Mouse (Mus musculus) testis, postnatal 14 days (tissue): ENCODE measurements around the gene Racgap1.
A peak's percentile ranks its signal among the peaks of the same experiment; 100 is the strongest.

ENCODE experiments used
- DNase-seq: peaks from one replicate; pipeline ENCODE4 v3.0.0; 2021; ENCODE audit warnings: low spot score

Gene Racgap1

GRCm38 (mm10) chr15:99618595-99618994 lies 32.9 kb downstream of the Racgap1 start:
- DNase-seq: no peak

DNA sequence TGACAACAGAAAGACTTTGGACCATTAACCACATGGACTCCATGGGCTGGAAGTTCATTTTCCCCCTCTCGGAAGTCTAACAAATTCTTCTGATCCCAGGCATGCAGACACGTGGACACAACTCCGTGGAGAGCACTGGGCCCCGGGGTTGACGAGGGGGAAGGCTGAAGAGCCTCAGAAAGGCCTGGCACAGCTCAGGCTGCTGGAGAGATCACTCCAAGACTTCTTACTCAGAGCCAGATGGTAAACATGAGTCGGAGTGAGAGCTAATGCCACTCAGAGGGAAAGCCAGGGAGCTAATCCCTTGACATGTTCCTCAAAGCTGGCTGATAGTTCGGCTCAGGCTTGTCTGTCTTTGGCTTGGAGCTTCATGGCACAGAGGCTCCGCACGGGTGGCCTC lies 36.2 kb downstream of the Racgap1 start:
- DNase-seq: no peak

- no peak for DNase-seq
Observed at GRCm38 (mm10) chr15:99614753-99615152, 36.7 kb downstream of the Racgap1 start.

DNA sequence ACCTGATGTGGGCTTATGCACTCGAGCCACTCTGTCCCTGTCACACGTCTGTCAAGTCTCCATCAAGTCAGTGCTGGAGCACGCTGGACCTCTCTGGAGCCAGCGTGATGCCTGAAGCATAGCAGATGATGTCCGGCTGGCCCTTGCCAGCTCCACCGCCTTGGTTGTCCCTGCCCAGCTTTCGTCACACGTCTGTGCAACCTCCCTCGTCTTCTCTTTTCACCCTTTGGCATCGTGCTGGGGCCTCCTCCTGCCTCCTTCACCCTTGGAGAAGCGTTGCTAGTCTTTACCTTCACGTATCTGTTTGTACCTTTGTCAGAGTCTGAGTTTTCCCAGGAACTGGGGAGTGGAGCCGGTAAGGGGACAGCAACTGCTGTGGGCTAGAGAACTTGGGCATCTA lies 37.2 kb downstream of the Racgap1 start:
- no peak for DNase-seq

DNA sequence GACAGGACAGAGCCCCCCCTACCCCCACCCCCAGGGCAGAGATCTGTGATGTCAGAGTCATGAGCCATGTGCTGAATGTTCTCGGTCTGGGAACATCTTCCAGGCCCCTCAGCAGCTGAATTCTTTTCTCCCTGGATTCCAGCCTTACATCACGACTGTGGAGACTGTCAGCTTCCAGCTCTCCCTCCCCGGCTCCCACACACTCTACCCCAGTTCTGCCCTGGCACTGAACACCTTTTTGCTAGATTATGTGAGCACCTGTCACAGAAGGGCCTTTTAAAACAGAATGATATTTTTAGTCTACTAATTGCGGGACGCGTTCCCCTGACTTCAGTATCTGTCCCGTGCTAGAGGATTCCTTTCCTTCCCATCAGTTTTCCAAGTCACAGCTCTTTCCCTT lies 39.9 kb downstream of the Racgap1 start:
- DNase-seq: no peak

DNA sequence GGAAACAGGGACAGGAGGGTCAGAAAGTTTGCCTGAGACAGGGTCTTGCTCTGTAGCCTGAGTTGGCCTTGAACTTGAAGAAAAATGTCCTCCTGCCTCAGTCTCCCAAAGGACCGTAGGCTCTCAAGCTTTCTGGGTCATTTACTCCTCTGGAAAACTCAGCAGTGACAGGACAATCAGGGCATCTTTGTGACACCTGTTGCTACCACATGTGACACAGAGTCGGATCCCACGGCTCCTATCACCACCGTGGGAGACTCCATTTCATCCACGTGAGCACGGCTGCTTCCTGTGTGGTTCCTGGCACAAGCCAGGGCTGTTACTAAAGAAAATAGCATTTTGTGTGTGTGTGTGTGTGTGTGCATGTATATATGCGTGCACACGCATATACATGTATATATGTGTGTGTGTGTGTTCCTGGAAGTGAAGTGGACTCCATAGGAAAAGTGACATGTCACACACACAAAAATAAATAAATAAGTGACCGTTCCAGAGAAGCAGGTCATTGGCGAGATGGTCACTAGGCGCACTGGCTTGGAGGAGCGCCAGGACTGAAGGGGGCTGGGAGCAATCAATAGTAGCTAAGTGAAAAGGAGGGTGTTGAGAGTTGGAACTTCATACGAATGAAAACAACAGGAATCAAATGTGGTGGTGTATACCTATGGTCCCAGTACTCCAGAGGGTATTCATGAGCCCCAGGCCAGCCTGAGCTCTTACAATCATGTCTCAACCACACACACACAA lies 42.9 kb downstream of the Racgap1 start:
- no peak for DNase-seq

DNA sequence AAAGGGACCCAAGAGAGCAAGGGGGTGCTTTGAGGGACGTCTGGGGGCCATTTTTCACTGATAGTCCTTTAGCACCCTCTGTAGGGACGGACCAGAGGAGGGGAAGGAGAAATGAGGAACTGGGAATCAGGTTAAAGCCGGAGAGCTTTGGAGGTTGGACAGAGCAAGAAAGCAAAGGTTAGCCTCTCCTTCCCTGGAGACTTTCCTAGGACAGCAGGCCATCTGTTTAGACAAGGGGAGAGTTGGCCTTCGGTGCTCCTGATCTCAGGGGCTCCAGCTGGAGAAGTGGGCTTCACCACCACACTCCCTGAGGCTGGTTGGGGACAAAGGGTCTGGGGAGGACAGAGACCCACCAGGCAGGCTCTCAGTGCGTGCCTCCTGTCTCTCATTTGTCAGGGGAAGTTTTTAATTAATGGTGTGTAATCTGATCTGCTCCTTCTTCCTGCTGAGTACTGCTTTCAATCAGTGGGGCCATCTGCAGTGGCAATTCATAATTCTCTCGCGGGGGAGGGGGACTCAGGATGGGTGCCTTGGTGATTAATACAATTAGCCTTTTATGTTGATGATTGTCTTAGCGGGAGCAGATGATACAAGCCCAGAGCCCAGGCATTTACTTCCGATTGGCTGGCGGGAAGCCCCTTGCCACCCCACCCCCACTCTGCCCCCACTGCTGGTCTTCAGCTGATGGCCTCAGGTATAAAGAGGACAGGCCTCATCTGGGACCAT lies 43.9 kb downstream of the Racgap1 start:
- DNase-seq: no peak

- no peak for DNase-seq
Observed at GRCm38 (mm10) chr15:99606515-99606914, 44.9 kb downstream of the Racgap1 start.

GRCm38 (mm10) chr15:99605595-99605994 lies 45.9 kb downstream of the Racgap1 start:
- DNase-seq: no peak

DNA sequence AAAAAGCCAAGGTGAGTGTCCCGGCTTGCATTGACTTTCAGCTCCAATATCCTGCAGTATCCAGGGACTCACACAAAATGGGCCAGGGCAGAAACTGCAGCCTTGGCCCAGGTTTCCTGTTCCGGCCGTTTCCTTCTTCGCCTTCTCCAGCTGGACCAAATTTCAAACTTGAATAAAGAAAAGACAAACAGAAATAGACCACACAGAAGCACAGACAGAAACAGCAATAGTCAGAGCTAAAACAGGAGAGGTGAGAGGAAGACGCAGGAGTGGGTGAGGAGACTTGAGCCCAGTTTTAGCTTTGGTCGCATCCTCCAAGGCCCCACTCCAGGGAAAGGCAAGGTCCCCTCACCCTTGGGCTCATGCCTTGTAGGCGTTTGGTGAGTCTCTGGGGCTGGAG lies 48.2 kb downstream of the Racgap1 start:
- no peak for DNase-seq

GRCm38 (mm10) chr15:99602206-99602820 lies 49.1 kb downstream of the Racgap1 start:
- no peak for DNase-seq

DNA sequence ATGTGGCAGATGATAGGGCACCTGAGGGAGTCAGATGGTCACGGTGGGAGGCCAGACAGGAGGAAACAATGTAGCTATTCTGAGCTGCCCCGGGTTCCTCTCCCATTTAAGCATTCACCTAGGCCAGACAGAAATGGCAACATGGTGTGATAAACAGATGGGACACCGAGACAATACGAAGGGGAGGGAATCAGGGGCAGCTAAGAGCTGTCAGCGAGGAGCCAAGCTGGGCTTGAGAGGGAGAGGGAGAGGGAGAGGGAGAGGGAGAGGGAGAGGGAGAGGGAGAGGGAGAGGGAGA lies 49.7 kb downstream of the Racgap1 start:
- peak; percentile 82 for DNase-seq

DNA sequence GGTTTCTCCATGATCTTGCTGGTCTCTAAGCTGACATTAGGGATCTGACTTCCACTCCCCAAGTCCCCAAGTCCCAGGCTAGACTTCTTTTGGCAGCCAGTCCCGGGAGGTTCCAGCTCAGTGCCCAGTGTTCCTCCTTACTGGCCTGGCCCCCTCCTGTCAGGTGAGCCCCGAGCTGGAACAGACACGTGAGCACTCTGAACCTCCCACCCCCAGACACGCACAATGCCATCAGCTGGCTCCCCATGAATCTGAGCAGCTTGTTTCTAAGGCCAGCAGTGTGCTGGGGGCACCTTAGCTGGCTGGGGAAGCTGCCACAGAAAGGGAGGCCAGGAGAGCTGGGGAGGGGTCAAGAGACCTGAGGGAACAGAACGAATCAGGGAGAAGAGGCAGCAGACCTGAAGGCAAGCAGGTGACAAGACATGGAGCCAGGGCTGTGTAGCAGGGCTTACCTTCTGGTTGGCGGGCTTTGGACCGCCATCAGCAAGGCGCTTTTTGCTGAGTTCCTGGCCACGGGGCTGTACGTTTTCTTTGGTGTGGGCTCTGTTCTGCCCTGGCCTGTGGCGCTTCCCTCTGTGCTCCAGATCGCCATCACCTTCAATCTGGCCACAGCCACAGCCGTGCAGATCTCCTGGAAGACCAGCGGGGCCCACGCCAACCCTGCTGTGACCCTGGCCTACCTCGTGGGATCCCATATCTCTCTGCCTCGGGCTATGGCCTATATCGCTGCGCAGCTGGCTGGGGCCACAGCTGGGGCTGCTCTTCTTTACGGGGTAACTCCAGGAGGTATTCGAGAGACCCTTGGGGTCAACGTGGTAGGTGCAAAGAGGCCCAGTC lies 50.3 kb downstream of the Racgap1 start, which contains the start of gene Aqp6:
Gene Aqp6, plus strand, starts transcription at position 415 of the 837 bp plus-strand sequence.
- no peak for DNase-seq

DNA sequence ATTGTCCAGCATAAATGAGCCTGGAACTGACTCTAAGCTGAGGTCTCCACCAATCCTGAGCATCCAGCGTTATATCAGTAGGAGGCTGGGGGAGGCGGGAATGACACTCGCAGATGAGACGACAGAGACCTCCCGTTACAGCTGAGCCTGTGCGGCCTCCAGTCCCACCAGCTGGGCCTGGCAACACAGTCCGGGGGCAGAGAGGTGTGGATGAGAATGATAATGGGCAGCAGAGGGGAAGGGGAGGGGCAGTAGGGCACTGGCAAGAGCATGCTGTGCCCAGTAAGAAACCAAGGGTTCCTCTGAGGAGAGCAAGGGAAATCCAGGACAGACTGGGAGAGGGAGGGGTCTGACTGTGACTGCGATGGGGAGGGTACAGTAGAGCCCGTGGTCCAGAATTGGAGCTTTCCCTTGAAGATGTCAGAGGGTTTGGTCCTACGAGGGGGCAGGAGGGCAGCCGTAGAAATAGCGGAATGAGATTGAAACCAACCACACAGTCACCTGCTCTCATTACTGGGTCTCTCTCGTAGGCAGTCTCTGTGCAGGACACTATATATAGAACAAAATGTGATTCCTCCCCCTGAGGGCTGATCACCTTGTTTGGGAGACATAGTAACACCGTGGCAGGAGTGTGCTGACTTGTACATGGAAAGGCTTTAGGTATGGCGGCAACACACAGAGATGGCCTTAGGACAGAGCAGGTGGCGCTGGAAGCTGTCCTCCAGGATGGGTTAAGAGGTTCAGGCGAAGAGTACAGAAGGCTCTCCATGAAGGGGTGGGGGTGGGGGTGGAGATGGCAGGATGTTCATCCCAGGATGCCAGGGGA lies 52.0 kb downstream of the Racgap1 start:
- DNase-seq: no peak

GRCm38 (mm10) chr15:99597596-99597995 lies 53.9 kb downstream of the Racgap1 start:
- no peak for DNase-seq

DNA sequence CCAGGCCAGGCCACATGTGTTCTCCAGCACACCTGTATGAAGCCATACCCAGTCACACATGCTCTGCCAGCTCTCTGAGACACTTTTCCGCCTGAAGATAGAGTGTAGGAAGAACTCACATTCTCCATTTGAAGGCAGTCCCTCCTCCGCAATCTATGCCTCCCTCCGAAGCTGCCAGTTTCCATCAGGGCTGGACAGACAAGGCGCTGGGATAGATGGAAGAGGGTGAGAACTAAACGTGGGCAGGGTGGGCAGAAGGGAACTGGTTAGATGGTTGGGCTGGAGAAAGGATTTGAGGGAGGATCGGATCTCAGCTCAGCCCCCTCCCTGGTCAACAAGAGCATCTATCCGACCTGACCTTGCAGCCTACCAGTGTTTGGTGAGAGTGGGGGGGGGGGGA lies 54.6 kb downstream of the Racgap1 start:
- DNase-seq: no peak

DNA sequence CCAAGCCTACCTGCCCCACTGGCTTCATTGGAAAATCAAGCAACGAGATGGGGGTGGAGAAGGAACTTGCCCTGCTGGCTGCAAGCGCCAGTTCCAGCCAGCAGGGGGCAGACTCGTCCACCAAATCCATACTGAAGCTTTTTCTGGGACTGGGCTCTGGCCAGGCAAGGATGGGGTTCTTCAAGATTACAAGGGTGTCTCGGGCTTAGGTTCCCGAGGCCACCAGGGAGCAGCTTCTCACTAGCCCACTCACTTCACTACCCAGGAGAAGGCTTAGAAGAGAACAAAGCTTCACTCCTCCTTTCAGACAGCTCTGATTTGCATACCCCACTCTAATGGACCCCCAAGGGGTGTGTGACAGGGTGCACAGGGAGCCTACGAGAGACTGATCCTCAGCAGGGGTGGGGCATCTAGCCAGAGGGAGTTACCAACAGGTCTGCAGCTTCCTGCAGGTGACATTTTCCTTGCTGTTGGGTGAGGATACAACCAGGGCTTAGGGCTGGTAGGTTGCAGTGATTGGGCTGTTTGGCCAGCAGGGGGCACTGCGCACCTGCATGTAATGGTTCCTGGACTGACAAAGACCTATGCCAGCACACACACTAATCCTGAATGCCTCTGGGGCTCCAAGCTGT lies 55.3 kb downstream of the Racgap1 start:
- peak; percentile 81 for DNase-seq

- no peak for DNase-seq
Observed at GRCm38 (mm10) chr15:99594951-99595350, 56.5 kb downstream of the Racgap1 start.

- DNase-seq: no peak
Observed at GRCm38 (mm10) chr15:99592877-99593276, 58.6 kb downstream of the Racgap1 start.

DNA sequence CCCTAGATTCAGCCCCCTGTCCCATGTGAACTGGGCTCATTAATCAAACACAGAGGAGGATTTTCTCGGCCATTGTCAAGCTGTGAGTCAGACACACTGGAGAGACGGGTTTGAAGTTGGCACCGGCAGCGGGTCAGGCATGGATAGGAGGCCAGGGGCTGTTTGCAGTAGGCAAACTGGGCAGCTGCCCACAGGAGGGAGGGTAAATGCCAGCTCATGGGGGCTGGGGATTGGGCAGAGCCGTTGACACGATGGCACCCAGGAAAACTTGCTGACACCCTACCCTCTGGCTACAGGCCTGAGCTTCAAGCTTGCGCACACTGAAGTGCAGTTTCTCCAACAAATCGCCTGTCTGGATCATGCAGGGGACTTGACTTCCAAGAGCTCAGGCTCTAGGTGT lies 59.3 kb downstream of the Racgap1 start:
- no peak for DNase-seq
